Mouse (Mus musculus): Measurements from ENCODE around the gene Hipk2. TPM values are rescaled to one million over a fixed set of nuclear protein-coding genes. Genes with fewer than 3 reads are reported as not detected.

The Hipk2 gene
- polyA plus RNA-seq, 1 experiment, result 26.9 TPM

DNA sequence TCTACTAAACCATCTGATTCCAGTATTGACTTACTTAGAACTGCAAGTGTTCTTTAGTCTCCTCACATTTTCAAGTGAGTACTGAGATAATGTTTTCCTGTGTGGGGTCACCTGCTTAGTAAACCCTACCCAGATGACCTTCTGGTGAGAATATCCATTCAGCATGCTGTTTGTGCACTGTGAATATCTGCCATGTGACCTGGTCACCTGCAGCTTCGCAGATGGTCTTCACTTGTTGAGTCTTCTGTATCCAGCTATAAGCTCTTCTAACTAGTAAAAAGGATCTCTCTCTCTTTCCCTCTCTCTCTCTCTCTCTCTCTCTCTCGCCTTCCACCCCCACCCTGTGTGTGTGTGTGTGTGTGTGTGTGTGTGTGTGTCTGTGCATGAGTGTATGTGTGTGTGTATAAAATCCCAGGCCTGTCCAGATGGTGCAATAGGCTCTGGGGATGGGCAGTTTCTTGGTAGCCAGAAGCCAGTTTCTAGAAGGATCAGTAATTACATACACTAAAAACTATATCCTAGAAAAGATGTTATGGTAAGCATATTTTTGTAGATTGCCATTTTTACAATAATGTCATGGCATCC lies 99.9 kb downstream of the Hipk2 start:
- Histone ChIP-seq H3K27ac (ENCODE audit: insufficient read depth, low read length) (no peak overlapping the region), H3K4me3 (ENCODE audit: insufficient read depth, low read length) (no peak overlapping the region), H3K4me1 (ENCODE audit: control insufficient read depth, insufficient read depth, low read length) (peaks cover under 1% of the 10 kb centered on the region; the same call in 1 of the 2 replicates)
- TF ChIP-seq POLR2A (IDR thresholded peaks at IDR 0.05; ENCODE audit: extremely low read depth, insufficient read depth, low read length) (no peak), CTCF (IDR thresholded peaks at IDR 0.05; ENCODE audit: extremely low read depth, insufficient read depth, low read length) (no peak)

DNA sequence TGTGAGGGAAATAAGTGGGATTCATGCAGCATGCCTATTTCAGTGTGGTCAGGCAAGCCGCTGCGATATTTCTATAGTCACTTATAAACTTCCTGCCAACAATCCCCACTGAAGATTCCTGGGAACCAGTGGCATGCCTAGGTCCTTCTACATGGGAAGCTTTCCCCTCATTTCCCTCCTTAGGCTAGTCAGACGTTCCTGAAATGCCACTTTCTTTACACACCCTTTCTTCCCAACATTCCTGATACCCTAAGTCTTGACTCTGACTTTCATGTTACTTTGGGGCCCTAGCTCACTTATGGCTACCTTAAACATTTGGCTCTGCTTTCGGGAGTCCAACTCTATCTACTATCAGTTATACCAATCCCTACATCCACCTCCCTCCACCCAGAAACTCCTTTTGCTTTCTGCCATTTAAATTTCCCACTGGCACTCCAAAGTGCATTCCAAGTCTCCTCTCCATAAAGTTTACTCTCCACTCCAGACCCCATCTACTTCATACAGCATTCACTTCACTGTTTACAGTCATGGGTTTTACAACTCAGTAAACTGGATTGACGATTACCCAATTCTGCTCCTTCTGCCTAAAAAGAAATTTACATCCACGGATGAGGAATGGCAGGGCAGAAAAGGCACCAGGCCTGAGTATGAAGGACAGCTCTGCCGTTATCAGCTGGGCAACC lies 103.0 kb downstream of the Hipk2 start:
- Histone ChIP-seq H3K4me1 (ENCODE audit: control insufficient read depth, insufficient read depth, low read length) (peaks cover 2% of the 10 kb centered on the region), H3K27ac (ENCODE audit: insufficient read depth, low read length) (no peak overlapping the region), H3K4me3 (ENCODE audit: insufficient read depth, low read length) (no peak overlapping the region)
- TF ChIP-seq POLR2A (IDR thresholded peaks at IDR 0.05; ENCODE audit: extremely low read depth, insufficient read depth, low read length), result no peak
- no peak for TF ChIP-seq CTCF (IDR thresholded peaks at IDR 0.05; ENCODE audit: extremely low read depth, insufficient read depth, low read length)

DNA sequence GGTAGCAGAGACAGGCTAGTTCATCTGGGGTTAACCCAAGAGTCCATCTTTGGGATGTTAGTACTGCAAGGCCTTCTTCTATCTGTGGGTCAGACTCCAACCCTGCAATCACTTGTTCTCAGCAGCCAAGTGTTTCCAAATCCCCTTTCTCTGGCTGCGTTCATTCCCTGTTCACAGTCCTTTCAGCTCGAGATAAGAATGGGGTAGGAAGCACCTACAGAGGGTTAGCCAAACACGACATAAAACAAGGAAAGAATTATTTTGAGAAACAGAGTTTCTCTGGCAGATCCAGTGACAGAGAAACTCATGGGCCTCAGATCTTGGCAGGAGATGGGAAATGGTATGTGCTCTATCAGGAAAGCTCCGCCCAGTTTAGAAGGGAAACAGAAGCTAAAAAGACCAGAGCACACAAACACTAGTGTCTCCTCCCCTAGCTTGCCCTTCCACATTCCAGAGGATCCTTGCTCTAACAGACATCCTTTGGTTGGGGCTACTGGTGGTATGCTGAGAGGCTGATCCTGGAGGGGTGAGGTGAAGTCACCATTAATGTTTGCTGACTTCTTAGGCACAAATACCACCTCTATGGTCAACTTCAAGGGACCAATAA lies 104.8 kb downstream of the Hipk2 start:
- TF ChIP-seq CTCF (IDR thresholded peaks at IDR 0.05; ENCODE audit: extremely low read depth, insufficient read depth, low read length) (no peak), POLR2A (IDR thresholded peaks at IDR 0.05; ENCODE audit: extremely low read depth, insufficient read depth, low read length) (no peak)
- H3K4me1 ChIP-seq (ENCODE audit: control insufficient read depth, insufficient read depth, low read length), result peaks cover 2% of the 10 kb centered on the region
- no peak overlapping the region for H3K4me3 ChIP-seq (ENCODE audit: insufficient read depth, low read length)
- no peak overlapping the region for H3K27ac ChIP-seq (ENCODE audit: insufficient read depth, low read length)

DNA sequence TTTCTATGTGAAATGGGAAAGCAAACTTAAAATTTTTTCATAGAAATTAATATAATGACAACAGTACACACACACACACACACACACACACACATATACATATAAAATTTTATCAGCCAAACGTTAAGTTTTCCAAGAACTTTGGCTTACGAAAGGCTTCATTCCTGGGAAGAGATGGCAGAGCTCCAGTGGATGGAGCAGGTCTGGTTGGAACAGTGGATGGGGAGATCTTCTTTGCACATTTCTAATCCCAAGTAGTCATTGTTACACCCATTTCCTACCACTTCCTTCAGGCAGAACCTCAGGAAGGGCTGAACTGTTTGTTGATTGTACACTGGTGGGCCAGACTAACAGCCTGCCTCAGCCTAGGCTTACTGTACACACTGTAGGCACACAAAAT lies 106.3 kb downstream of the Hipk2 start:
- no peak for TF ChIP-seq POLR2A (IDR thresholded peaks at IDR 0.05; ENCODE audit: extremely low read depth, insufficient read depth, low read length)
- TF ChIP-seq CTCF (IDR thresholded peaks at IDR 0.05; ENCODE audit: extremely low read depth, insufficient read depth, low read length), result no peak

DNA sequence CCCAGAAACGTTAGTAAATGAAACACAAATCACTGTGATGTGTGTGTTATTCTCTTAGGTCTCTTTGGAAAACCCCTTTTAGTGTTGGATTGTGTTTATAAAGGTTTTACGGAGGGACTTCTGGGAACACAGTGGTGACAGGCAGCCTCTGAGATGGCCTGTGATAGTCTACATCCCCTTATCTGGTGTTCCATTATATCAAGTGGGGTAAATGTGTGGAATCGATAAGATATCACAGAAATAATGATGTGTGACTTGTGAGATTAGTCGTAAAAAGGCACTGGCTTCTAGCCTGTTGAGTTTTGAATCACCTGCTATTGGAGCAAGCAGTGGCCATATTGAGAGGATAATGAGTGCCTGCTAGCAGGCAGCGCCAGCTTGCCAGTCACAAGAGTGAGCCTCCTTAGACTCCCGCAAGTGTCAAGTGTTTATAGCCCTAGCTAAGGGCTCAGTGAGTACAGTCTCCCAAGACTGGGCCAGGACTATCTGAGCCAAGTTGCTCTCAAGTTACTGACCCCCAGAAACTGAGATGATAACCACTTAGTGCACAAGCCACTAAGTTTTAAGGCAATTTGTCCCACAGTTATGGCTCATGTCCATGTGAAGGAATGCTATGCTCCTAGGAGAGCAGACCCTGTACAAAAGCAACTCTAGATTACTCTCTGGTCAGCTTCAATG lies 113.2 kb downstream of the Hipk2 start:
- H3K4me3 ChIP-seq (ENCODE audit: insufficient read depth, low read length), result no peak overlapping the region
- TF ChIP-seq POLR2A (IDR thresholded peaks at IDR 0.05; ENCODE audit: extremely low read depth, insufficient read depth, low read length) (no peak), CTCF (IDR thresholded peaks at IDR 0.05; ENCODE audit: extremely low read depth, insufficient read depth, low read length) (no peak)
- H3K4me1 ChIP-seq (ENCODE audit: control insufficient read depth, insufficient read depth, low read length), result peaks cover 2% of the 10 kb centered on the region; the same call in 1 of the 2 replicates
- H3K27ac ChIP-seq (ENCODE audit: insufficient read depth, low read length), result no peak overlapping the region

More for the DNA sequence above, 106.3 kb downstream of the Hipk2 start:
- H3K4me1 ChIP-seq (ENCODE audit: control insufficient read depth, insufficient read depth, low read length), result peaks cover 2% of the 10 kb centered on the region
- H3K27ac ChIP-seq (ENCODE audit: insufficient read depth, low read length), result no peak overlapping the region
- no peak overlapping the region for H3K4me3 ChIP-seq (ENCODE audit: insufficient read depth, low read length)

DNA sequence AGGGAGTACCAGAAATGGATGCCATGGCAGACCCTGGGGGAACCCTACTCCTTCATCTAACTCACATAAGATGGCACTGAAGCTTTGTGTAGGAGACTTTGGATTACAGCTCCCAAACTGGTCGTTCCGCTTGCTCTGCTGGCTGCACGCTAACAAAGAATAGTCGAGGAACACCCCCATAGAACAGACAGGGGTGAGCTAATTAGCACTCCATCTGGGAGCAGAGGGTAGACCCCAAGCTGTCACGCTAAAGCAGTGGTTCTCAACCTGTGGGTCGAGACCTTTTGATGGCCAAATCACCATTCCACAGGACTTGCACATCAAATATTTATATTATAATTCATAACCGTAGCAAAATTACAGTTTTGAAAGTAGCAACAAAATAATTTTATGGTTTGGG lies 114.0 kb downstream of the Hipk2 start:
- Histone ChIP-seq H3K4me3 (ENCODE audit: insufficient read depth, low read length) (no peak overlapping the region), H3K4me1 (ENCODE audit: control insufficient read depth, insufficient read depth, low read length) (peaks cover 2% of the 10 kb centered on the region; the same call in 1 of the 2 replicates), H3K27ac (ENCODE audit: insufficient read depth, low read length) (no peak overlapping the region)
- no peak for TF ChIP-seq CTCF (IDR thresholded peaks at IDR 0.05; ENCODE audit: extremely low read depth, insufficient read depth, low read length)
- TF ChIP-seq POLR2A (IDR thresholded peaks at IDR 0.05; ENCODE audit: extremely low read depth, insufficient read depth, low read length), result no peak

DNA sequence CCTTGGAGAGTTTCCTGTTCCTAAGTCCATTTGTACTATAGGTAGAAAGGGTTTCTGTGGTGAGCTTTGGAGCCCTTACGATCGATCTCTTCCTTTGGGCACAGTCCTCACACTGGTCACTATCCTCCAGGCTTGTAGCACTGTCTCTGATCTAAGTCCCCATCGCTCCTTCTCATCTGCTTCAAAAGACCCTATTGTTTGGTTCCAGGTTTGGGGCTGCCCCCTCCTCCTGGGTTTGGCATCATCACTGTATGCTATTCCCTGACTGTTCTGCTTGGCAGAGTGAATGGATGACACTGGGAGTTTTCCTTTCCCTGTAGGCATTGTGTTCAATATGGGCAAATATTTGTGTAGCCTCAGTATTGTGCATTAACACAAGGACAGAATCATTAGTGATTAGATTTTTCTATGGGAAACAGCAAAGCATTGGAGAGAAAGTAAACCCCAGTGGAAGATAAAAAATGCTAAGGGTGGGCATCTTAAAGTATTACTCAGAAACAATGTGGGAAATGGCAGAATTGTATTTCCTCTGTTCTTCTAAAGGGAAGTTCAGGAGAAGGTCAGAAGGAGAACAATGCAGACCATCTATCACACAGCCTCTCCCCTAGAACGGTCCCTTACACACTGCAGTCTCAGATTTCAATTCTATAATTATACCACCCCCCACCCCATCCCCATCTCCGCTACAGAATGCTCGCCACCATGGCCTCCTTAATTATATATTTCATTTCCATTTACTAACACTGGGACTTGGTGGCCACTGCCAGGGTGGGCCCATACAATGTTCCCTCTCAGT lies 114.9 kb downstream of the Hipk2 start:
- Histone ChIP-seq H3K27ac (ENCODE audit: insufficient read depth, low read length) (no peak overlapping the region), H3K4me1 (ENCODE audit: control insufficient read depth, insufficient read depth, low read length) (peaks cover 2% of the 10 kb centered on the region; the same call in 1 of the 2 replicates), H3K4me3 (ENCODE audit: insufficient read depth, low read length) (no peak overlapping the region)
- TF ChIP-seq CTCF (IDR thresholded peaks at IDR 0.05; ENCODE audit: extremely low read depth, insufficient read depth, low read length) (no peak), POLR2A (IDR thresholded peaks at IDR 0.05; ENCODE audit: extremely low read depth, insufficient read depth, low read length) (no peak)

DNA sequence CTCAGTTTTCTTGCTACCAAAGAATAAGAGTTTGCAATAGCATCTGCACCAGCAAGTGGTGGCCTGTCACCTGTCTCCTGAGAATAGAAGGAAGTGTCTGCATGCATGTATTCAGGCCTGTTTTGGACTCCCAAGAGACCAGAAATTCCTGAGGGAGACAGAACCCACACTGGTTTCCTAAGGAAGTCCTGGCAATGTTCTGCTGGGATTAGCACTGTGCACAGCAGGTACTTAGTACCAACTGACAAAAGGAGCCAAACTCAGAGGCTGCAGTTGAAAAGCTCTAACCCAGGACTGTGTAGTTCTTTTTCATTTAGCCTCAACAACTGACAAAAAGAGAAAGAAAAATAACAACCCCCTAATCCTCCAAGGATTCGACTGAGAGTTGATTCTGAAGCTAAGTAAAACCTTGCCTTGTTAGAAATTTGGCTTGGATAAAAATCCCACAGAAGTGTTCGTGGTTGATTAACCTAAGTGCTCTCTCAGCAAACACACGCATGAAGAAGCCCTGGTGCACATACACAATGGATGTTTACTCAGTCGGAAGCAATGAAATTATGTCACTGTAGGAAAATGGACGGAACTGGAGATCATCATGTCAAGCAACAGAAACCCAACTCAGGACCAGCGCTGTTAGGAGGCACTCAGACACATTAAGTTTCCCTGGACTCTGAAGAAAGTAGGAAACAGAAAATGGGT lies 115.9 kb downstream of the Hipk2 start:
- Histone ChIP-seq H3K4me1 (ENCODE audit: control insufficient read depth, insufficient read depth, low read length) (peaks cover 2% of the 10 kb centered on the region; the same call in 1 of the 2 replicates), H3K27ac (ENCODE audit: insufficient read depth, low read length) (no peak overlapping the region), H3K4me3 (ENCODE audit: insufficient read depth, low read length) (no peak overlapping the region)
- TF ChIP-seq CTCF (IDR thresholded peaks at IDR 0.05; ENCODE audit: extremely low read depth, insufficient read depth, low read length) (no peak), POLR2A (IDR thresholded peaks at IDR 0.05; ENCODE audit: extremely low read depth, insufficient read depth, low read length) (no peak)
